Mouse (Mus musculus): ENCODE data around the gene Hspb3. TPM values are rescaled to one million over a fixed set of nuclear protein-coding genes. Genes with fewer than 3 reads are reported as not detected.

The Hspb3 gene
- 0.47 TPM in 1 of 2 replicates, not detected in the other for polyA plus RNA-seq (2015; fragmentation: Nextera tagmentation; extraction: Ambion mirVana)

- H3K9me3 ChIP-seq (replicated peaks; ENCODE audit: control insufficient read depth, low read length, poor library complexity, severe bottlenecking): no peaks in the 10 kb centered on the region
Measured at GRCm38 (mm10) chr13:113663151-113663779, at the start of gene Hspb3. Hspb3 (minus strand) TSS chr13:113663676.

GRCm38 (mm10) chr13:113713186-113713585 is 49.7 kb upstream of the Hspb3 start:
- H3K9ac ChIP-seq (ENCODE audit: low read depth, low read length): no peak overlapping the region
- H3K4me2 ChIP-seq (ENCODE audit: low read length): no peak overlapping the region
- no peaks in the 10 kb centered on the region for H3K36me3 ChIP-seq (ENCODE audit: control insufficient read depth, insufficient read depth, low read length)
- 57% methylated on average over 3 of the region's 3 CpGs for WGBS
- no peak for ATAC-seq
- no peak overlapping the region for H3K27ac ChIP-seq (ENCODE audit: low read length)
- H3K4me1 ChIP-seq (ENCODE audit: control insufficient read depth, insufficient read depth, low read length): no peaks in the 10 kb centered on the region
- H3K4me3 ChIP-seq (ENCODE audit: low read depth, low read length): no peak overlapping the region
- H3K27me3 ChIP-seq (ENCODE audit: control insufficient read depth, insufficient read depth, low read depth, low read length): no peaks in the 10 kb centered on the region
- H3K9me3 ChIP-seq (replicated peaks; ENCODE audit: control insufficient read depth, low read length, poor library complexity, severe bottlenecking): no peaks in the 10 kb centered on the region

More at GRCm38 (mm10) chr13:113663151-113663779, at the start of gene Hspb3:
- H3K36me3 ChIP-seq (ENCODE audit: control insufficient read depth, insufficient read depth, low read length): no peaks in the 10 kb centered on the region
- ATAC-seq: peak; percentile 76
- 53% methylated on average over 28 of the region's 28 CpGs for WGBS
- no peaks in the 10 kb centered on the region for H3K27me3 ChIP-seq (ENCODE audit: control insufficient read depth, insufficient read depth, low read depth, low read length)
- H3K27ac ChIP-seq (ENCODE audit: low read length): no peak within 1 kb of the TSS
- H3K4me3 ChIP-seq (ENCODE audit: low read depth, low read length): no peak within 1 kb of the TSS
- H3K4me1 ChIP-seq (ENCODE audit: control insufficient read depth, insufficient read depth, low read length): 0 out of 2 replicates have a peak, but pooled peaks cover 2% of the 10 kb centered on the region
- no peak within 1 kb of the TSS for H3K9ac ChIP-seq (ENCODE audit: low read depth, low read length)
- H3K4me2 ChIP-seq (ENCODE audit: low read length): peak within 1 kb of the TSS; percentile 15; the same call in 1 of the 2 replicates

GRCm38 (mm10) chr13:113706183-113706582 is 42.7 kb upstream of the Hspb3 start:
- WGBS: 7% methylated on average over 4 of the region's 4 CpGs
- no peak for ATAC-seq
- H3K27ac ChIP-seq (ENCODE audit: low read length): no peak overlapping the region
- no peaks in the 10 kb centered on the region for H3K36me3 ChIP-seq (ENCODE audit: control insufficient read depth, insufficient read depth, low read length)
- no peak overlapping the region for H3K4me3 ChIP-seq (ENCODE audit: low read depth, low read length)
- peaks cover 4% of the 10 kb centered on the region; the same call in 1 of the 2 replicates for H3K4me1 ChIP-seq (ENCODE audit: control insufficient read depth, insufficient read depth, low read length)
- no peaks in the 10 kb centered on the region for H3K9me3 ChIP-seq (replicated peaks; ENCODE audit: control insufficient read depth, low read length, poor library complexity, severe bottlenecking)
- no peak overlapping the region for H3K9ac ChIP-seq (ENCODE audit: low read depth, low read length)
- H3K27me3 ChIP-seq (ENCODE audit: control insufficient read depth, insufficient read depth, low read depth, low read length): no peaks in the 10 kb centered on the region
- H3K4me2 ChIP-seq (ENCODE audit: low read length): no peak overlapping the region

GRCm38 (mm10) chr13:113701185-113701584 is 37.7 kb upstream of the Hspb3 start:
- H3K36me3 ChIP-seq (ENCODE audit: control insufficient read depth, insufficient read depth, low read length): no peaks in the 10 kb centered on the region
- peaks cover 11% of the 10 kb centered on the region for H3K4me1 ChIP-seq (ENCODE audit: control insufficient read depth, insufficient read depth, low read length)
- no peak overlapping the region for H3K4me2 ChIP-seq (ENCODE audit: low read length)
- ATAC-seq: peak; percentile 55; the same call in 1 of the 2 replicates
- H3K4me3 ChIP-seq (ENCODE audit: low read depth, low read length): no peak overlapping the region
- WGBS: 35% methylated on average over 3 of the region's 3 CpGs
- no peaks in the 10 kb centered on the region for H3K9me3 ChIP-seq (replicated peaks; ENCODE audit: control insufficient read depth, low read length, poor library complexity, severe bottlenecking)
- no peak overlapping the region for H3K9ac ChIP-seq (ENCODE audit: low read depth, low read length)
- no peaks in the 10 kb centered on the region for H3K27me3 ChIP-seq (ENCODE audit: control insufficient read depth, insufficient read depth, low read depth, low read length)
- no peak overlapping the region for H3K27ac ChIP-seq (ENCODE audit: low read length)

- Histone ChIP-seq H3K27ac (ENCODE audit: low read length) (peak overlapping the region; percentile 43; the same call in 1 of the 2 replicates), H3K9me3 (replicated peaks; ENCODE audit: control insufficient read depth, low read length, poor library complexity, severe bottlenecking) (no peaks in the 10 kb centered on the region; the same call in 1 of the 2 replicates), H3K4me2 (ENCODE audit: low read length) (peak overlapping the region; percentile 45), H3K4me3 (ENCODE audit: low read depth, low read length) (no peak overlapping the region), H3K36me3 (ENCODE audit: control insufficient read depth, insufficient read depth, low read length) (no peaks in the 10 kb centered on the region), H3K27me3 (ENCODE audit: control insufficient read depth, insufficient read depth, low read depth, low read length) (no peaks in the 10 kb centered on the region), H3K4me1 (ENCODE audit: control insufficient read depth, insufficient read depth, low read length) (peaks cover 11% of the 10 kb centered on the region), H3K9ac (ENCODE audit: low read depth, low read length) (no peak overlapping the region)
- 74% methylated on average over 8 of the region's 8 CpGs for WGBS
- ATAC-seq: no peak
Measured at GRCm38 (mm10) chr13:113699928-113700327, 36.5 kb upstream of the Hspb3 start.

GRCm38 (mm10) chr13:113699415-113699873 is 36.0 kb upstream of the Hspb3 start:
- peak; percentile 66 for ATAC-seq
- H3K9ac ChIP-seq (ENCODE audit: low read depth, low read length): 0 out of 2 replicates have a peak overlapping the region, but pooled peaks have one; percentile 22
- 12% methylated on average over 11 of the region's 11 CpGs for WGBS
- peak overlapping the region; percentile 43; the same call in 1 of the 2 replicates for H3K27ac ChIP-seq (ENCODE audit: low read length)
- H3K4me1 ChIP-seq (ENCODE audit: control insufficient read depth, insufficient read depth, low read length): peaks cover 11% of the 10 kb centered on the region
- peak overlapping the region; percentile 45 for H3K4me2 ChIP-seq (ENCODE audit: low read length)
- no peaks in the 10 kb centered on the region for H3K27me3 ChIP-seq (ENCODE audit: control insufficient read depth, insufficient read depth, low read depth, low read length)
- no peaks in the 10 kb centered on the region; the same call in 1 of the 2 replicates for H3K9me3 ChIP-seq (replicated peaks; ENCODE audit: control insufficient read depth, low read length, poor library complexity, severe bottlenecking)
- no peaks in the 10 kb centered on the region for H3K36me3 ChIP-seq (ENCODE audit: control insufficient read depth, insufficient read depth, low read length)
- H3K4me3 ChIP-seq (ENCODE audit: low read depth, low read length): no peak overlapping the region

GRCm38 (mm10) chr13:113696838-113697321 is 33.4 kb upstream of the Hspb3 start:
- Histone ChIP-seq H3K4me3 (ENCODE audit: low read depth, low read length) (no peak overlapping the region), H3K27ac (ENCODE audit: low read length) (no peak overlapping the region), H3K27me3 (ENCODE audit: control insufficient read depth, insufficient read depth, low read depth, low read length) (no peaks in the 10 kb centered on the region), H3K9me3 (replicated peaks; ENCODE audit: control insufficient read depth, low read length, poor library complexity, severe bottlenecking) (no peaks in the 10 kb centered on the region; the same call in 1 of the 2 replicates), H3K9ac (ENCODE audit: low read depth, low read length) (no peak overlapping the region), H3K36me3 (ENCODE audit: control insufficient read depth, insufficient read depth, low read length) (no peaks in the 10 kb centered on the region), H3K4me1 (ENCODE audit: control insufficient read depth, insufficient read depth, low read length) (peaks cover 11% of the 10 kb centered on the region), H3K4me2 (ENCODE audit: low read length) (no peak overlapping the region)
- WGBS: 29% methylated on average over 4 of the region's 4 CpGs
- no peak for ATAC-seq

GRCm38 (mm10) chr13:113693383-113693782 is 29.9 kb upstream of the Hspb3 start:
- no peak overlapping the region for H3K4me2 ChIP-seq (ENCODE audit: low read length)
- no peaks in the 10 kb centered on the region for H3K36me3 ChIP-seq (ENCODE audit: control insufficient read depth, insufficient read depth, low read length)
- no peak overlapping the region for H3K4me3 ChIP-seq (ENCODE audit: low read depth, low read length)
- no peaks in the 10 kb centered on the region; the same call in 1 of the 2 replicates for H3K9me3 ChIP-seq (replicated peaks; ENCODE audit: control insufficient read depth, low read length, poor library complexity, severe bottlenecking)
- no peak overlapping the region for H3K27ac ChIP-seq (ENCODE audit: low read length)
- H3K4me1 ChIP-seq (ENCODE audit: control insufficient read depth, insufficient read depth, low read length): no peaks in the 10 kb centered on the region
- ATAC-seq: no peak
- WGBS: 22% methylated on average over 6 of the region's 6 CpGs
- no peak overlapping the region for H3K9ac ChIP-seq (ENCODE audit: low read depth, low read length)
- H3K27me3 ChIP-seq (ENCODE audit: control insufficient read depth, insufficient read depth, low read depth, low read length): no peaks in the 10 kb centered on the region

- Histone ChIP-seq H3K9me3 (replicated peaks; ENCODE audit: control insufficient read depth, low read length, poor library complexity, severe bottlenecking) (no peaks in the 10 kb centered on the region; the same call in 1 of the 2 replicates), H3K4me3 (ENCODE audit: low read depth, low read length) (no peak overlapping the region), H3K27me3 (ENCODE audit: control insufficient read depth, insufficient read depth, low read depth, low read length) (no peaks in the 10 kb centered on the region), H3K4me2 (ENCODE audit: low read length) (no peak overlapping the region), H3K9ac (ENCODE audit: low read depth, low read length) (no peak overlapping the region), H3K27ac (ENCODE audit: low read length) (no peak overlapping the region), H3K36me3 (ENCODE audit: control insufficient read depth, insufficient read depth, low read length) (no peaks in the 10 kb centered on the region), H3K4me1 (ENCODE audit: control insufficient read depth, insufficient read depth, low read length) (no peaks in the 10 kb centered on the region)
- no peak for ATAC-seq
- 64% methylated on average over 9 of the region's 9 CpGs for WGBS
Measured at GRCm38 (mm10) chr13:113691644-113692043, 28.2 kb upstream of the Hspb3 start.
